Mouse (Mus musculus) liver, adult 2 months (tissue): Measurements from ENCODE around the gene Olfr322.
"Not testable (repeated sequence)": the region's sequence is repeated elsewhere in the genome, so short reads cannot be mapped to it uniquely, and the experiment has no call there.

Experiments
- CTCF ChIP-seq: fragments of 200-500 bp; IDR thresholded peaks from 2 replicates; pipeline ENCODE4 v1.5.1; 2011; ENCODE audit warnings: low read depth, low read length, control low read depth
- POLR2A ChIP-seq: fragments of 200-500 bp; IDR thresholded peaks from 2 replicates; pipeline ENCODE4 v1.6.1; 2011; ENCODE audit warnings: low read length, control low read depth; ENCODE audit not compliant: insufficient read depth; ENCODE audit errors: extremely low read depth

GRCm38 (mm10) chr11:58717723-58718122, 59.1 kb downstream of the Olfr322 start:
- TF ChIP-seq CTCF, POLR2A: not testable (repeated sequence)
